Mouse (Mus musculus) spleen, postnatal 36 days (tissue): ENCODE data around the gene Npy5r.

Source experiments
- DNase-seq, 2 experiments: peaks; one replicate each; pipeline ENCODE4 v3.0.0; 2022; ENCODE audit warnings: low spot score in 2 of 2, mixed read lengths in 1 of 2

Npy5r gene

DNA sequence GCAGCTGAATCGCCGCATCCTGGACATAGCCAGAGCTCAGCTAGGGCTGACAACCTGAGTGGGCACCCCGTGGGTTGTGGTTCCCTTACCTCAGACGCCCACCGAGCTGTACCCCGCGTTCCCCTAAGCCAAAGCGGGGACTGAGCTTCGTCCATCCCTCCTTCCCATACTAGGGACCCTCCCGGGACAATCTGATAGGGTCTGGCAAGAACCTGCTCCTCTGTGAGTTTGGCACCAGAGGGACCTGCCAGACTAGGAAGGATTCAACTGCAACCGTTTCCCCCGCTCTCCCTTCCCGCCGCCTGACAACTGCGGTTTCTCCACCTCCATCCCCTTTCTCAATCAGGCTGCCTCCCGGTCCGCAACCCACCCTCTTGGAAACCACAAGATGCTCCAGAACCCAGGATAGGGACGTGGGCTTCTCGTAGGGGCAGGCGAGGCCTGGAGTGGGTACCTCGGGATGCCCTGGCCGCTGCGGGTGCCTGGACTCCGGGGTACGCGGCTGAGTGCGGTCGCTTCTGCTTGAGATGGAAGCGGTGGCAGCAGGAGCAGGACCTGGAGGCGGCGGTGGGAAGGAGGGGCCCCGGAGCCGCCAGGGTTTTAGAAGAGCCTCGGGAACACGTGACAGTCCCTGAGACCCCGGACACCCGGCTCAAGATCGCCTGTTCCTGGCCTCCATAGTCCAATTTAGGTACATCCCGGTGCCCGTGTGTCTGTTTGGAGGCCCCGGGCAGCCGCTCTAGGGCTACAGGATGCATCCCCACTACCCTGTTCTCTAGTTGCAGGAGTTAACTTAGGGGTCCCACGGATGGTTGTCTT, at the start of gene Npy5r:
Gene Npy5r, minus strand, starts transcription at position 618 of the 819 bp plus-strand sequence.
- DNase-seq = no peak

DNA sequence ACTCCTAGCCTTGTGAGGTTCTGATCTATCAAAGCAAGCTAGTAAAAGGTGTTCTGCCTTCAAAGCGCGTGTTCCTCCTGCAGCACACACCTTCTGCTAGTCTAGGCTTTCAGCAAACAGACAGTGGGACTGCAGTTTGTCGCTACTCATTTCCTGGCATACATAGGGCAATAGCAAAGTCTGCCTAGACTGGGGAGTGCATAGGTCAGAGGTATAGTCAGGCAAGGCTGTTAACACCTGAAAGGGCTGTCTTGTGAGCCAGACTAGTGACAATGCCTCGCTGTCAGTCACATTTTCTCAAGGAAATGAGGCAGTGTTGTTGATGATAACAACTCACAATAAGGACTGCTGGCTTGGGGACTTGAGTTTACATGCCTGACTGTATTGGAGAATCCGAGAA, 44.0 kb upstream of the Npy5r start:
- DNase-seq = no peak

DNA sequence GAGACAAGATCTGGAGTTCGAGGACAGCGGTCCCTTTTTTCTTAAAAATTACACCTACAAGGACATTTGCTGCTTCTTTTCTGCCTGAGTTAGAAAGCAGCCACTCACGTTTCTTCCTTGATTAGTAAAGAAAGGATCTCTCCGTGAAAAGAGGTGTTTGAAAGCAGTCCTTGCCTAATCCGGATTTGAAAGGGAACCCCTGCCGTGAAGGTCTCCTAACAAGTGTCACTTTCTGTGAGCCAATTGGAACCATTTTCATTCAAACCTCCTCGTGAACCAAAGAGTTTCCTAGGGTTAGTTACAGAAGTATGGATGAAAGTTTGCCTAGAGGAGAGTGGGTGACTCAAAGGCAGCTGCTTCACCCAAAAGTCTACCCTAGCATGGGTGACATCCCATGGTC, 41.5 kb upstream of the Npy5r start:
- no peak for DNase-seq

DNA sequence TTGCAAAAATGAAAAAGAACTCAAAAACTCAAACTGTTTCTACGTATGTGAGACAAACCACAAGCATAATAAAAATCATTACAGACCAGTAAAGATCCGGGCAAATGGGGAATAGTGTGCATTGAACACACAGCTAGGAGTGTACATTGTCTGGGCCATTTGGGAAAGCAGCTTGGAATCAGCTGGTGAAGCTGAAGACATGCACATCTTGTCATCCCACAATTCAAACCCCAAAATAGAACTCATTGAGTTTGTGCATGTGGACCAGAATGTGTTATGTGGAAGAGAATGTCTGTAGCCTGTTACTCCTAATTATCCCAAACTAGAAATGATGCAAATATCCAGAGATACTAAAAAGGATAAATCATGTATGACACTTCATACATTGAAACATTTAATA, 34.9 kb upstream of the Npy5r start:
- DNase-seq = no peak

DNA sequence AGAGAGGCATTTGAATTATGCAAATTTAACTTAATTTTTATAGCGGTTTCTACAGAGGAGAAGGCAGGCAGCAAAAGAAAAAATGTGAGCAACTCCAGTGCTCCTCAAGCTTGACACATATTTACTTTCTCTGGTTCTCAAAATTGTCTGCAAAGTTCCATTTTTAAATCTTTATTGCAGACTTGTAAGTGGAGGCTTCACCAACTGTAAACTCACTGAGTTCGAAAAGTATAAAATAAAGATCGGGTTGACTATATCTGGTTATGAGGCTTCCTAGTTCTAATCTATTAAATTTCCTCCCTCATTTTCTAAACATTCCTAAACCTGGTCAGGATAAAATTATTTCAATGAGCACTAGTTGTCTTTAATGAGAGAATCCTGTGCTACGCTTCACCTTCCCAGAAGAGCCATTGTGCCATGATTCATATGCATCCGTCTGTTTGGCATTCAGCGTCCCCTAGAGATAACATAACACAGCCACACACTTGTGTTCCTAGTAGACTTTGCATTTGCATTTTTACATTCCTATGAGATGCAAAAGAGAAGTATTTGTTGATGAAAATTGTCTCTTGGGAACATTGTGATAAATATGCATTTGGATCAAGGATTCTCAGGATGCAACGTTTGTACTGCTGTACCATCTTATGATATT, 26.5 kb upstream of the Npy5r start:
- DNase-seq = no peak

DNA sequence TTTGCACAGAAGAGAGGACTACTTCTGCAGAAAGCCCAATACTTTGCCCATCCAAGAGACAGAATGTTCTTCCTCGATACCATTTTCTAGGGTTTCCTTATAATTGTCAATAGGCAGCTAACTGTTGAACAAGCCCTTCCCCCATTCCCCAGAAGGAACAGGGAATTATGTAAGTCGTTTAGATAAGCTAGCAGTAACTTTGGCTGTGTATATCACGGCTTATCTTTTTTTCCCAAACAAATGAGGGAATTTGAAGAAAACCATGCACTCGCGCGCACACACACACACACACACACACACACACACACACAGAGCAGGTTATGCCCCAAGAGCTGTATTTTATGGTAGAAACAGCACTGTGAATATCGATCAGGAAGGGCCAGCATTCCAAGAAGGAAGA, 10.9 kb upstream of the Npy5r start:
- no peak for DNase-seq

DNA sequence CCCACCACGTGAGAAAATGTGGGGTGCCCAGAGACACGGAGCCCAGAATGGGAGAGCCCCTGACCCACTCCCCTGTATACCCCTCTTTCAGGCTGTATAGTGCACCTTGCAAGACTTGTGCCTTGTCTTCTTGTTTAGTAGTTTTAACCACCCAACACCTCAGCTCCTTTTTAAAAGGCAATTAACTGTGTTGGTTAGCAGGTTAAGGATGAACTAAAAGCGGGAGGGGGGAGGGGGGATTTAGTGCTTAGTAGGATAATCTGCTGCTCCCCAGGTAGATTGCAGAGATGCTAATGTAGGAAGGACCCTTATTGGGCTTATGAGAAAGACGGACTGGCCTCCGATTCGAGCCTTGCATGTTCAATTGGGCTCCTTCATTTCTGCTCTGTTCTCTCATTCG, 10.1 kb upstream of the Npy5r start:
- DNase-seq = no peak

DNA sequence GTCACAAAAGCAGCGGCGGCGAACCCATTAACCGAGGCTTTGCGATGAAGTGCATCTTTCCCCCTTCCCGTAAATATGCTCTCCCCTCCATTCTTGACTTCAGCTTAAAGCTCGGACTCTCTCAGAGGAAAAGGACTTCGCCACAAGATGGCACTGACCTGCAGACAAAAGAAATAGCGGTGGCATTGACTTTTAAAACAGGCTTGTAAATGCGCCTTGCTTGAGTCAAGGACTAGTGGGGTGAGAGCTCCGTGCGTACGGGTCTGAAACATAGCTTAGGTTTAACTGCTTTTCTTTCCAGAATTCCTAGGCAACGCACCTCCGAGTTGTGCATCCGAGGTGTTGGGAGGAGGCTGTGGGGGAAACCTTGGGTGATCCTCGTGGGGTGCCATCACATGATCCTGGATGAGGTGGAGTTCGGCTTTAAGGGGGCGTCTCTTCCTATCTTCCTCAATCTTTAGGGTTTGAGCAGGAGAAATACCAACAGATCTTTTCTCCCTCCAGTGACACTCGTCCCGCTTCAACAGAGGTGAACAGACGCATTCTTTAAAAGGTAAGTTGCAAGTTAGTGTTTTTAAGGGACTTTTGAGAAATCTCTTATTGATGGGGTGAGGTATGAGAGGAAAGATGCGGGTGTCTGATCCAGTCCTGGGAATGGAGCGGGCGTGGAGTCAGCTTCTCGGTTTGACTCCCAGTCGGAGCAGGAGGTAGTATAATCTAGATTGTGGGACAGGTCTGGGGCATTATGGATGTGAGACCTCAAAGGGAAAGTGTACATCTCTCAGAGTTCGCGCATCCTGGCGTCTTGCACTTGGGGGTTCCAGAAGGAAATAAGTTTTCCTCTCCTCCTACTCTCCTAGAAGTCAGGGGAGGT, 9.3 kb upstream of the Npy5r start, which contains the start of gene Npy1r:
Gene Npy1r, plus strand, starts transcription at position 223 of the 874 bp plus-strand sequence.
- no peak for DNase-seq

DNA sequence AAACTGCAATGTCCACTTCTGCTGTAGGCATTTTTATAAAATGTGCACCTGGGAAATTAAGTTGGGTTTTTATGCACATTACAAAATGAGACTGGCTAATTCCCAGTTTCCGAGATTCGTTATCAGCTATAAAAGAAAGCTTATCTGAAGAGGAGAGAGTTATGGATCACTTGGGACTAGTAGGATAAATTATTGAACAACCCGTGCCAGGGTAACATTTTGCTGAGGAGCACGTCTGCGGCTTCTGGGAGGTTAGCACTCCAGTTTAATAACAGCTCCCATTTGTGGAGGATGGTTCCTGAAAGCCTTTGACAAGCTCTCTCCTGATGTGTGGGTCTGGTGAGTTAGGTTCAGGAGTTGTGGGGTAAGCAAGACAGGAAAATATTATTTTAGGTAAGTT, 2.5 kb upstream of the Npy5r start:
- DNase-seq = no peak

DNA sequence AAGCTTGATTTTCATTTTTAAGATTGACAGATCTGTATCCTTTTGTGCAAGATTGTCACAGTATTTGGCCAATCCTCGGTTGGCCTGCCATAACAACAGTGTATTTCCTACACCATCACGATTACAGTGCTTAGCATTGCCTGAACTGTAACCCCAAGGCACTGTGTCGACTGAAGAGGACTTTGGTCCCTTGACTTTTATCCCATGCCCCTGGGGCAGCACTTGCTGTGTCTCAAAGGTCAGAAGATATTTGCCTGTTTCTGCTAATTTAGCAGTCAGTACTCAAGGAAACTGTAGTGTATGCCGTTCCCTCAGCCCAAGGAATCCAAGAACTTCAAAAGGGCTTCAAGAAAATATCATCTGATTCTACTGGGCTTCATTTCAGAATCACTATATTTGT, 871 bp upstream of the Npy5r start:
- no peak for DNase-seq

DNA sequence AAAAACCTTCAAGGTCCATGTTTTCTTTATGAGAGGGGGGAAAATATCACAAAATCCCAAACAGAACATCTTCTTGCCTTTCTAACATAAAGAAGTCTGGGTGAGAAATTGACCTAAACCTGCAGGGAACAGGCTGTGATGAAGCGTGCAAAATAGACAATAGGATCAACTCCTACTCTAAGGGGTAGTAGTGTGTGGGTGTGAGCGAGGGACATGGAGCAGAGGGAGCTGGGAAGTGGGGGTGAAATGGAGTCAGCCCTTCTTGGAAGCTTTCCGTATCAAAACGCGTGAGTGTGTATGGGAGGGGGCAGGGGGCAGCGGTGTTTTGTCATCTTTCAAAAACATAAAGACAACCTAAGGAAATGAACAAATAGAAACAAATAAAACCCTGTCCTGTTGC, 467 bp upstream of the Npy5r start:
- no peak for DNase-seq

DNA sequence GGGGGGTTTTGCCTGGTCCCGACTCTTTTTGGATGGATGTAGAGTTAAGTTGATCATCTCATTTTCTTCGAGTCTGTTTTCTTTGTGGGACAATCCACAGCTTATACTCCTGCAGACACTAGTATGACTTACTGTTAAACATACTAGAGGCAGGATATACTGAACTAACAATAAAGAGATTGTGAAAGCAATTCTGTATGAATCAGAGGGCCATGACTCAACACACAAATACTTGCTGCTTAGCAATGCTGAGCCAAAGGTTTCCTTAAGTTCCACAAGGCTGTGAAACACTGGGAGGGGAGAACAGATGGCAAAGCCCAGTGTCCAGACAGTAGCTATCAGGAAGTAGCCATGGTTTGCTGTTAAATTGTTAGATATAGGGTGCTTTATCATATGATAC, 6.7 kb downstream of the Npy5r start:
- no peak for DNase-seq

DNA sequence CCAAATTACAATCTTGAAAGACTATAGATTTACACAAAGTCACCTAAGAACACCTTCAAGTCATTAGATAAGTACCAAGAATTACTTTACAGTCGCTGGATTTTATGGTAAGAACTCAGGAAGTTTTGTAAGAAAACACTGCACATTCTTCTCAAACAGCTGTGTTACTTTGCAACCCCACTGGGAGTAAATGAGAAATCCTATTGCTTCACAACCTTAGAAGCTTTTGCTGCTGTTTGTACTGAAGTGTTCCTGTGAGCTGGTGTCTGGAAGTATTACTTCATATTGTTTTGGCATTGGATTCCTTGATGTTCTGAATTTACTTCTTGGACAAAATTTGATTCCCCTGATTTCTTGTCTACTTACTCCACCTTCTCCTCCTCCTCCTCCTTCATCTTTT, 57.2 kb downstream of the Npy5r start:
- DNase-seq = no peak
